Mouse (Mus musculus): ENCODE data around the gene Tshz3.

The Tshz3 gene

DNA sequence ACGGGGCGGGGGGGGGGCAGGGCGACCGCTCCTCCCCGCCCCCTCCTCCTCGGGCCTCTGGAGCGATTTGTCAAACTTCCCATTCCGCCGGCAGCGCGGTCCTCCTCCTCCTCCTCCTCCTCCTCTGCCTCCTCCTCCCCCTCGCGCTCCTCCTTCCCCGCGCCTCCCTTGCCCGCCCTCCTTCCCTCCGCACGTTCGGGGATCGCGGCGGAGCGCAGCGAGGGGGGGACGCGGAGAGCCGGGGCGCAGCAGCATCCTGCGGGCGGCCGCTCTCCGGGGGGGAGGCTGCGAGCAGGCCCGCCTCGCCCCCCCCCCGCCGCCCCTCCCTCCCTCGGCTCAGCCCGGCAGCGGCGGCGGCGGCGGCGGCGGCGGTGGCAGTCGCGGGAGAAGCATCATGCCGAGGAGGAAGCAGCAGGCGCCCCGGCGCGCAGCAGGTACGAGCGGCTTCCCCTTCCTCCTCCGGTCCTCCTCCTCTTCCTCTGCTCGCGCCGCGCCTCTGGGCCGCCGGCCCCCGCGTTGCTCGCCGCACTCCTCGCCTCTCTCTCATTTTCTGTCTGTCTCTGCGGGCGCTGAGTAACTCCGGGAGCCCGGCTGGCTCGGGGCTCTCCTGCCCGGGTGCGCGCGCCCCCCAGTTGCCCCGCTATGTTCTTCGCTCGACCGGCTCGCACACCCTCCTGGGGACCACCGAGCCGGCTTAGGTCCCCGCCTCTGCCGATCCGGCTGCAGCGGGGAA, at the start of gene Tshz3:
Gene Tshz3, plus strand, starts transcription at position 263 of the 733 bp plus-strand sequence.
- peak in 1 of 2 experiments; percentile 64 for DNase-seq (ENCODE audit: low spot score in 2 of 2)

DNA sequence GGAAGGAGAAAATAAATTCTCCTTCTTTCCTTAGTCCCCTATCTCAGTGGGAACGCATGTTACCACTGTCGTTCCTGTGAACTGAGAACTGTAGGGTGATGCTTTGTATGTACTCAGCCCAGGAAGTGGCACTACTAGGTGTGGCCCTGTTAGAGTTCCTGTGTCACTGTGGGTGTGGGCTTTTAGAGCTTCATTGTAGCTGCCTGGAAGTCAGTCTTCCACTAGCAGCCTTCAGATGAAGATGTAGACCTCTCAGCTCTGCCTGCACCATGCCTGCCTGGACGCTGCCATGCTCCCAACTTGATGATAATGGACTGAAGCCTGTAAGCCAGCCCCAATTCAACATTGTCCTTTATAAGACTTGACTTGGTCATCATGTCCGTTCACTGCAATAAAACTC, 42.0 kb upstream of the Tshz3 start:
- DNase-seq (ENCODE audit: low spot score in 2 of 2), result no peak

DNA sequence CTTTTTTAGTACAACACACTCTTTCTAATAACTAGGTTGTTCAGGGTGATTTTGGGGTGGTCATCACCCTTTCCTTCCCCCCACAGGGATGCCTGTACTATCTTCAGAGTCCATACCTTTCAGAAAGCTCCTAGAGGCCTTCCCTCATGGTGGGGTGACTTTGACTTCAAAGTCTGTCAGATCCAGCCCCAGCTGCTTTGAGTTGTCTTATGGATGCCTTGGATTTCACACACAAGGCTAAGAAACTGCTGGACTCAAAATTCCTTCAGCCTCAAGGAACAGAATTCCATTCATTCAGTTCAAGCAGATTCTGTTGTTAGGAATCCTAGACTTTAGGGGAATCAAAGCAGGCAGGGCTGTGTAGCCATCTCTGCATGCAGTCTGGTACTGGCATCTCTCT, 41.5 kb upstream of the Tshz3 start:
- DNase-seq (ENCODE audit: low spot score in 2 of 2), result no peak

DNA sequence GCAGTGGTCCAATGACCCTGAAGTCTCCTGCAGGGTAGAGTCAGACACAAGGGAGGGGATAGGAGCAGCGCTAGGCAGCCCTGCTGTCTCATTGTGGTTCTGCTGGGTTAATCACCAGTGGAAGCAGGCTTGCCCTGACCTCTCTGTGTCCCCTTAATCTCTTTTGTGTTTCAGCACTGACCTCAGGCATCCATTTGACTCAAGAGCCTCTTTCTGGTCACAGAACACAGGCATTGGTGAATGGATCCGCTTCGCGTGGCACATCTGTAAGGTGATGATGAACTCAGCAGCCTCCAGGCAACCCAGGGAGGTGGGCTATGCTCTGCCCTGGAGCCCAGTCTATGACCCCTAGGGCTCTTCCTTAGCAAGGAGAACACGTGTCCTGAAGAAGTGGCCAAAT, 39.6 kb upstream of the Tshz3 start:
- DNase-seq (ENCODE audit: low spot score in 2 of 2), result no peak

DNA sequence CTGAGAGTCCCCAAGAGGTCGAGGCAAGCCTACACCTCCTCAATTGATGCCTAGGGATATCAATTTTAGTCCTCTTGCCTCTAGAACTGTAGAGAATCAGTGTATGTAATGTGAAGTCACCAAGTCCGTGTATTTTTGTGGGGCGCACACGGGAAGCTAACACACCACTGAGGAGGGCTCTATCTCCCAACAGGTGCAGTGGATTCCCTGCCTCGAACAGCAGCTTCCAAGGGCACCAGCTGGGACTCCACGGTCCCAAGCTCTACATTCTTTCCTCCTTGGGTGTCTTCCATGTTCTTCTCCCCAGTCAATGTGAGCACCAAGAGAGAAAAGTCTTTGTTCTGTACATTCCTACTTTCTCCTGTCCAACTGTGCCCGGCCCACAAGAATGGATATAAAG, 38.7 kb upstream of the Tshz3 start:
- DNase-seq (ENCODE audit: low spot score in 2 of 2), result no peak

DNA sequence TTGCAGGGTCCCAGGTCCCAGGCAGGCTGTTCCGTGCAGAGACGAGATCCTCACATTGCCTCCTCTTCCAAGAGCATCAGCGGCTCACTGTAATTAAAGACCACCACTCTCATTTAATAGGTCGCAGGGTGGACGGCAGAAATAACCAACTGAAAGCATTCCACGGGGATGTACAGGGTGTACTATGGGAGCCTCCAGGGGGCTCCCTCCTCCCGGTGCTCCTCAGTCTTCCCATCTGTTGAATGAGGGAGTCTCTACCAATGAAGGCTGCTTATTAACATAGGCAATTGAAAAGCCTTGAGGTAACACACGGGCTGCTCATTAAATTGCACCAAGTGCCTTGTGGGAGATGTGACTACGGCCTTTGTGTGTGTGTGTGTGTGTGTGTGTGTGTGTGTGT, 37.3 kb upstream of the Tshz3 start:
- no peak for DNase-seq (ENCODE audit: low spot score in 2 of 2)

DNA sequence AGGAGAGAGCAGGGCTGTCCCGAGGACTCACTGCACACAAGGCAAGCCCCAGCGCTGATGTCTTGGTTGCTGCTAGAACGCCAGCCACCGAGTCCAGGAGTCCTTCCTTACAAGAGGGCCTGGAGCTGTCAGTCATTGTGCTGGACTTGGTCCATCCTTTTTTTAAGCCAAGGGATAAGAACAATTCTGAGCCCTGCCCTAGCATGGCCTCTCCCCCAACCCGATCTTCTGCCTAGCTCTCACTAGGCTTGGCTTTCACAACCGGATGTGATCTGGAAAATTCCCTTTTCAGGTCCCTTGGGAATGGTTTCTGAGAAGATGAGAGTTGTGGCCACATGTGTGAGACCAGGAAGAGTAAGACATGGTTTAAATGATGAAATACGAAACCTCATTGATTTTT, 34.5 kb upstream of the Tshz3 start:
- no peak for DNase-seq (ENCODE audit: low spot score in 2 of 2)

DNA sequence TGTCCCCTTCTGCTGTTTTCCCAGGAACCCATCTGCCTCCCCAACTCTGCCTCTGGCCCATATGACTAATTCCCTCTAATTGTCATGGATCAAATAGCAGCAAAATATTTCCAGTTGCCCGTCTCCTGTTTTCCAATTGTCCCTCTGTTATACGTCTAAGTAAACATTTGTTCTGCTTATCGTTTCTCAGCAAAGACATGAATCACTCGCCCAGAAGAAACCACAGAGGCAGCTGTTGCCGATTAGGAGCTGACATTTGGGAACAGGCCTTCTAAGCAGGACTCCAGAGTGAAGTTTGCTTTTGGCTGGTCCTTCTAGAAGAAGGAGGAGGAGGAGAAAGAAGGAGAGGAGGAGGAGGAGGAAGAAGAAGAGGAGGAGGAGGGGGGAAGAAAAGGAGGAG, 30.2 kb upstream of the Tshz3 start:
- no peak for DNase-seq (ENCODE audit: low spot score in 2 of 2)

DNA sequence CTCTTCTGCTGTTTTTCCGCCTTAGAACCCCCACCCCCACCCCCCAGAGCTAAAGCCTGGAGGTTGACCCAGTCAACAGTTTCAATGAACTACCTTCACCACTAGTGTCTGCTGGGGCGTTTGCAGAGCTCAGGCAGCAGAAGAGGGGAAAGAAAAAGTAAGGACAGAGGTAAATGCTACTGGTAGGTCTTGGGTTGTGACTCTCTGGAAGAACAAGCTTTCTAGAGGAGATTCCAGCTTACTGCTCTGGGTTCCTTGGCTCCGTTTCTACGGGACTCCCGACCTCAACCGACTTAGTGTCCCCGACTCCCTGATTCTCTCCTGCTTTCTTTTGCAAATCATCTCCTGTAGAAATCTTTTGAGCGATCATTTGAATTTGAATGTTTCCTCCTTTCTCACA, 19.9 kb upstream of the Tshz3 start:
- DNase-seq (ENCODE audit: low spot score in 2 of 2), result no peak

DNA sequence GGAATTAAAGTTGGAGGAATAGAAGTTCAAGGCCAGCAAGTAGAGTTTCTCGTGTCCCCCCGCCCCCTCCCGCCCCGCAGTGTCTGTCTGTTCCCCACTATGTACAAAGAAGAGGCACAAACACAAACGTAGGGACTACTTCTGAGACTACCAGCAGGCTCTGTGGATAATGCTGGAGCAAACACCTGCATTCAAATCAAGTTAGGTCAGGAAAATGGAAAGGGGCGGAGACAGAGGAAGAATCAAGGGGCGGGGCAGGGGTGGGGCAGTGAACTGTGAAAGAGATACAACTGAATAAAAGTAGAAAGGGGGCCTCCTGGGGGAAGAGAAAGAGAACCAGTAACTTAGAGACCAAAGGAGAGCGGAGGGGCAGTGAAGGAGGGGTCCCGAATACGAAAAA, 19.4 kb upstream of the Tshz3 start:
- DNase-seq (ENCODE audit: low spot score in 2 of 2), result no peak

DNA sequence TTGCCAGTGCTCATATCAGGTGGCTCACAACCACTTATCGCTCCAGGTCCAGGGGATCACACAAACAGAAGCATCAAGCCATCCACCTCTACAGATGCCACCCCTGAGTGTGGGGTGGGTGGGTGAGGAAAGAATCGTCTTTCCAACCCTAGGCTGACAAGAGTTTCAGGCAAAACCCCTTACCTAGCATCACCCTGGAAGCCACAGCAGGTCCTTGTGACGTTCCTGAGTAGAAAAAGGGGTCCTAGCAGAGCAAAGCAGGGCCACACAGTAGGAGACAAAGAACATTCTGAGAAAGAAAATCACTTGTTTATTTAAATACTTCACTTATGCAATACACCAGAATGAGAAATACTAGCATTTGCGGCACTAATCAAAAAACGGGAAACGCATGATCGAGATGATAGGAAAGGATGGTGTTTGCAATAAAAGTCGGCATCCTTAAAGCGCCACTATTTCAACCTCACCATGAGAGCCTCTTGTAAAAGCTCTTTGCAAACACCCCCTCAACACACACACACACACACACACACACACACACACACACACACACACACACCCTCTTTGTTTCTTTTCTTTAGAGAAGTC, 18.8 kb upstream of the Tshz3 start:
- no peak for DNase-seq (ENCODE audit: low spot score in 2 of 2)

DNA sequence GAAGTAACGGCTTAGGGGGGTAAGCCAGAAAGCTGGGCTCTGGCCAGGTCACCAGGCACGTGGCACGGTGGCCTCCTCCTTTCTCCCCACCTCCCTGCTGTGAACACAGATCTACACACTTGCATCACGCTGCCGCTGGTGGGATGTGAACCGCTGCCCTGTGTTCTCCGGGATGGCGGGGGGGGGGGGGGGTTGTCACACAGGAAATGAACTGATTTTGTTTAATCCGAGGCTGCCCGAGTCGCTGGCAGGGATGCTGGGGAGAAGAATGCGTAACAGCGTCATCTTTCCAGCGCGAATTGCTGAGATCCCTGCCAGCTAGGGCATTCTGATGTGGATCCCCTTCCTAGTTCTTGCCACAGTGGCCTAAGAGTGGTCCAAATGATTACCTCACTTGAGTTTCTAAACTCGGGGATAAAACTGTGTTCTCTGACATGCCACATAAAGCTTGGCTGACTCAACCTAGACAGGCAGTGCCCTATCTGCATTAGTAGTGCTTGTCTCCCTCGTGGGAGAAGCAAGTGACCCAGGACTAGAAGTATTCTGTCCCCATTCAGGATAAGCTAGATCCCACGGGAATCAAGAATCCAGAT, 18.0 kb upstream of the Tshz3 start:
- DNase-seq (ENCODE audit: low spot score in 2 of 2), result no peak

DNA sequence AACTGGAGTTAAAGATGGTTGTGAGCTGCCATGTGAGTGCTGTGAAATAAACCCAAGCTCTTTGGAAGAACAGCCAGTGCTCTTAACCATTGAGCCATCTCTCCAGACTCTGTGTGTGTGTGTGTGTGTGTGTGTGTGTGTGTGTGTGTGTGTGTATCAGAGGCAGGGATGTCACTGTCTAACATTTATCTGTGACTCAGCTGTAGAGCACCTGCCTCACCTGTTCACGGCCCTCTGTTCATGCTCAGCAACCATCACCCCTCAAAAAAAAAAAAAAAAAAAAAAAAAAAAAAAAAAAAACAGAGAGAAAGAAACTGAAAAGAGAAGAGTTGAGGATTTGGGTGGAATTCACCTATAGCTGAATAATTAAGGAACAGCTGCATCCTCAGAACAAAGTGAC, 10.4 kb upstream of the Tshz3 start:
- no peak for DNase-seq (ENCODE audit: low spot score in 2 of 2)

DNA sequence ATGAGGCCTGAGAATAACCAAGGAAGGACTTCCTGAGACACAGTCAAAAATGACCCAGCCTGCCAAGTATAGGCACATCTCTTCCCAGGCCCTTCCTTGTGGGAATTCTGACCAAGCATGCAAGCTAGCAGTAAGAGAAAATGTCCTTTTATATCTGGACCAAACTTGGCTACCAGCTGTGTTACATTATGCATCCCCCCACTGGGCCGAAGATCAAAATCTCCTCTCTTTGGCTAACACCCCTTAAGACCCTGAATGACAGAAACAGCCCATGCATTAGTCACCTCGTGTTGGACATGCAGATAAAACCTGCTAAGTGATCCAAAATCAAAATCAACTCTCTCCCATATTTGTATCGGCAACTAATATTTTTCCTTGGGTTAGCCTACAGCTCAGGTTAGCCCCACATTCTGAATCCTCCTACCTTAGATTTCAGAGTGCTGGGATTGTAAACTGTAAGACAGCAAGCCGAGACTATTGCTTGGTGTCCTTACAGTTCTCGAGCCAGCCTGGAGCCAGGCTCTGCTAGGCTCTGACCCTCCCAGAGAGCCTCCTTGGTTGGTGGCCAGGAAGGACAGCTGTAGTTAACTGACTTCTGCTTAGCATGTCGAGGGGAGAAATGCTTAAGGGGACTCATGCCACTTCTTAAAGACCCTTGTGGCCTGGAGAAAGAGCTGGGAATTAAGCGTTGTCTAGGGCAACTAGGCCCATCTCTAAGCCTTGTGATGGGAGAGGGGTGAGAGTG, 8.7 kb upstream of the Tshz3 start:
- no peak for DNase-seq (ENCODE audit: low spot score in 2 of 2)

DNA sequence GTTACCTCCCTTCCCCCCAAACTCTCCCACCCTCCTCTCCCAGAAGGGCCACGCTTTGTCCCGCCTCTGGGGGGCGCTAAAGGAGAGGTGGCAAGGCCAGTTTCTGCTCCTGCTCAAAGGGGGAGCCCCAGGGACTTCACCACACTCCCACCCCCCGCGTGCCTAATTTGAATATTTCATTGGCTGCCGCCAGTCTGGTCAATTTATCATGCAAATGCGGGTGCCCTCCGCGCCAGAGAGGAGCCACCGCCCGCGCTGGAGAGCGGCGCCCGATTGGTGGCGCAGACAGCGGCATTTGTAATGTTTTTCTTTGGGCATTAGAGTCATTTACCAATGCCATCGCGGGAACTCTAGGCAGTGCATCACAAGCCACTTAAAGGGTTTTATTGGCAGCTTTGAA, 7.4 kb upstream of the Tshz3 start:
- DNase-seq (ENCODE audit: low spot score in 2 of 2), result peak in 1 of 2 experiments; percentile 67

DNA sequence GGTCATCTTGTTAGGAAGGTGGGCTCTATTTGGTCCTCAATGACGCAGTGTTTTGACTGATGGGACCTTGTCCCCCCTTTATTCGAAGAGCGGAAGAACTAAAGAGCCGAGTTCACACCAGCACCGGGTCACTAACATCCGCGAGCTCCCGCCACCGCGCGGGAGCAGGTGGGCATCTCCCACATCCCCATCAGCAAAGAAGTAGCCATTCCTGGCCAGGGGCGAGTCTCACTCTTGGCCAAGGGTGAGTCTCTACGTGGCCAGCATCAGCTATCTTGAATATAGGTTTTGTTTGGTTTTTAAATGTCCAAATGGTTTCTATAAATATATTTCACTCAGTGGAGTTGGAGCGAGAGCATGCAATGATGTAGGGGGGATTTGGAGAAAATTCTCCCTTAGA, 6.3 kb upstream of the Tshz3 start:
- no peak for DNase-seq (ENCODE audit: low spot score in 2 of 2)

DNA sequence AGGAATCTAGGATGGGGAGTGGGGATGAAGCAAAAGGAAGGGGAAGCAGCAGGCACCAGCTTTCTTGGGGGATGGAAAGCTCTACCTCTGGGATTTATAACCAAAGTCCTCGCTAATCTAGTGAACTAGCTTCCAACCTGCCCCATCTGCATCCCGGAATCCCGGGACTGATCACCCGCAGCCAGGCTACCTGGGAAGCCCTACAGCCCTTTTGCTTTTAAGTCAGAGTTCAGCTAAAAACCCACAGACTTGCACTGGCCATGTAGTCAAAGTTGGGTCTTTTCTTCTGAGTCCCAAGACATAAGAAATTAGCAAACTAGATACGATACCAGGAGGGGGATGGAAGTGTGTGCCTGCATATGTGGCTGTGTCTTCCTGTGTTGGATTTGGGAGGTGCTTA, 5.5 kb upstream of the Tshz3 start:
- DNase-seq (ENCODE audit: low spot score in 2 of 2), result no peak

DNA sequence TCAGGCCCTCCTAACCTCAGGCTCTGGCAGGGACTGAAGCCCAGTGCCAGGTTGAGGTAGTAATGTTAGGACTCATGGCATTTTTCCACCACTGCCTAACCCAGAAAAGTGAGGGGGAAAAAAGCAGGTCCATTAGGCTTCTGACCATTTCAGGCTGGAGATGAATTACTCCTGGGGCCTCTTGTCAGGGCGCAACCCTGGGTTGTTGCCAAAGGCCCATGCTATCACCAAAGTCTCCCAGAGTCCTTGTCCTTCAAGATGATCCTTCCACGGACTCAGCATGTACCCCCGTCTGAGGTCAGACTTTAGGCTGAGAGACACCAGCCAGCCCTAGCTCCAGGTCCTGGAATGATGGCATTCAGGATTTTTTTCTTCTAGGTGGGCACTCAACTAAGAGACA, 4.8 kb upstream of the Tshz3 start:
- DNase-seq (ENCODE audit: low spot score in 2 of 2), result no peak

DNA sequence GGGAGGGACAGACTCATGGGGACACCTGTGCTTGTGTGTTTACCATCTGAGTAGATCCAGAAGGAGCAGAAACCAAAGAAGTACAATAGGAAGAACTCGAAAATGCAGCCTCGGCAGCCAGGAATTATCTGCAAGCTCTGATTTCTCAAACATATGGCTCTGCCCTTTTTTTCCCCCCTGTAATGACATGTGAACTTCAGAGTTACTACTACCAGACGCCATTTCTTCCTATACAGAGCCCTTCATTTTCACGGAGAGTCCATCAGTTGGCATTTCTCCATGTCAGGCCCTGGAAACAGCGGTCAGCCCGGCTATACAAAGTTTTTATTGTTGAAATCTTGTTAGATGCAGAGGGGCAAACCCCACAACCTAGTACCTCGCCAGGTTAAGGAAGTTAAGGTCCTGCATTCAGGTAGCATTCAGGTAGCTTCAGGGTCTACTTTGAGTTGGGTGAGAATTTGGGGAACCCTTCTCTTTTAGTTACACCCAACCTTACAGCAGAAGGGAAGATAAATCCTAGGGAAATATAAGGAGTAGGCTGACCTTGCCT, 3.2 kb upstream of the Tshz3 start:
- no peak for DNase-seq (ENCODE audit: low spot score in 2 of 2)

DNA sequence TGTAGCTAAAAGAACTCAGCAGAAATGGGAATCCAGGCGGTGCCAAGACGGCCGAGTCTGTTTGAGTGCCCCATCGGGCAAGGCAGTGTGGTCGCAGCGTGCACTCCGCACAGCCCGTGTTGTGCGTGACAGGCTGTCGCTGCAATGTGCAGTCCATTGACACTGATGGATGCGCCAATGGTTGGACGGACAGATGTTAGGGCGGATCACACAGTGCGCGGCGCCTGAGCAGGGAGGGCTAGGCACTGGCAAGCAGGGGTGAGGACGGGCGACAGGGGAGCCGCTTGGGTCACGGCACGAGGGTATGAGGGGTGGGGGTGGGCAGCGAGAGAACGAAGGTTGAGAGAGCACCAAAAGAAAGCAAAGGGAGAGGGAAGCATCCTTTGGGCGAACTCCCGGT, 2.6 kb upstream of the Tshz3 start:
- DNase-seq (ENCODE audit: low spot score in 2 of 2), result no peak

DNA sequence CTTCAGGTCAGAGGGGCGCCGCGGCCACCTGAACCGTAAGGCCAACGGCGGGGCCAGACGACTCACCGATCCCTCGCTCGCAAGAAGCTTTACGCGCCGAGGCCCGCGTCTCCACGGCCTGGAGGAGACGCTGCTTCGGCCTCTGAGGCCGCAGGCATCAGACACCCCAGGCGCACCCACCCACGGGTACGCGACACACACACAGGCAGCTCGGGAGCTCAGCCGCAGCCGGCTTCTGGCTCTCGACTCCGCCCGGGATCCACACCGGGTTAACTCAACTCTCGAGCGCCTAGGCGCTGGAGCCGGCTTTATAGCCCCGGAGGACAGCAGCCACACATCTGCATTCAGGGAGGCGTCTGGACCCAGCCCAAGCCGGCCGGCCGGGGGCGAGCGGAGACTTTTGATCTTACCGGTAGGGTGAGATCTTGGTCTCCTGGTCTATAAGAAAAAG, 2.1 kb upstream of the Tshz3 start:
- DNase-seq (ENCODE audit: low spot score in 2 of 2), result peak in 1 of 2 experiments; percentile 65

DNA sequence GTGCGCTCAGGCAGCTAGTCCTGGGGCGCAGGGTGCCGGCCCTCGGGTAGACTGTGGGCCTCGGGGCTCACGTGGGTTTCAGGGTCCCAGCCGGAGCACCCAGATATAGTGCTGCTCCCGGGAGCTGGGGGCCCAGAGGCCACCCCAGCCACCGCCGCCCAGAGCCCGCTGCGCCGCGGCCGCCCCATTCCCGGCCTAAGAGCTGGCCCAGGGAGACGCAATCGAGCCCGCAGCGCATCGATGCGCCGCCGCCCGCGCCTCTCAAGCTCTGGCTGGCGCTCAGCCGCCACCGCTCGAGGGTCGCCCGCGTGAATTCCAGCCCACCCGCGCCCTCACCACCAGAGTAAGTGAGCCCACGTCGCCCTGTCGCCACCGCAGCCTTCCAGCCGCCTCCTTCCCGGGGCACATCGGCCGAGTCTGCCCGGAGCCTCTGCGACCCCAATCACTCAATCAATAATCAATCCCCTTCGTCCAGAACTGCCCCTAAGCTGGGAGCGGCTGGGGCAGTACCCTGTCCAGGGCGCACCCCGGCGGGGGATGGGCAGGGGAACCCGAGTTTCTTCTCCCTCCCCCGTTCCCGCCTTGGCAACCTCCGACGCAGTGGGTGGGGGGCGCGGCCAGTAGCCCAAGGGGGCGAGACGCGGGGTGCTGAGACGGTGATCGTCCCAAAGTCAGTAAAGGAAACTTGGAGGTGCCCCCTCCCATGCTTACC, 1.4 kb upstream of the Tshz3 start:
- no peak for DNase-seq (ENCODE audit: low spot score in 2 of 2)

All from spleen, postnatal 4 days (tissue).